Mouse (Mus musculus) intestine, embryonic 15.5 days (tissue): Measurements from ENCODE around the gene Ttl. TPM values are rescaled to one million over a fixed set of nuclear protein-coding genes. Genes with fewer than 3 reads are reported as not detected.

ENCODE experiments used
- ATAC-seq: fragments of 200-750 bp; cut with Nextera tagmentation; 2 replicates; pipeline ENCODE4 v1.8.0; 2017; ENCODE audit warnings: moderate TSS enrichment, moderate library complexity
- H3K27ac ChIP-seq: fragments of 300-500 bp; sonication (generic); 2 replicates; pipeline ENCODE4 v1.5.1; 2015; ENCODE audit warnings: mild to moderate bottlenecking, inconsistent platforms
- H3K27me3 ChIP-seq: fragments of 300-500 bp; sonication (generic); replicated peaks from 2 replicates; pipeline ENCODE4 v1.6.1; 2015; ENCODE audit warnings: inconsistent platforms
- H3K36me3 ChIP-seq: fragments of 300-500 bp; sonication (generic); 2 replicates; pipeline ENCODE4 v1.6.1; 2015; ENCODE audit warnings: inconsistent platforms
- H3K4me1 ChIP-seq: fragments of 300-500 bp; sonication (generic); replicated peaks from 2 replicates; pipeline ENCODE4 v1.6.1; 2015; ENCODE audit warnings: inconsistent platforms
- H3K4me2 ChIP-seq: fragments of 300-500 bp; sonication (generic); replicated peaks from 2 replicates; pipeline ENCODE4 v1.6.1; 2015; ENCODE audit warnings: mild to moderate bottlenecking, inconsistent platforms
- H3K4me3 ChIP-seq: fragments of 300-500 bp; sonication (generic); replicated peaks from 2 replicates; pipeline ENCODE4 v1.5.1; 2015; ENCODE audit warnings: inconsistent platforms
- H3K9ac ChIP-seq: fragments of 300-500 bp; sonication (generic); 2 replicates; pipeline ENCODE4 v1.6.1; 2015; ENCODE audit warnings: inconsistent platforms
- H3K9me3 ChIP-seq: fragments of 300-500 bp; sonication (generic); 2 replicates; pipeline ENCODE4 v1.6.1; 2016; ENCODE audit warnings: inconsistent platforms
- WGBS: fragments of 180-500 bp; shearing (Covaris S2); methylation state at CpG from one replicate; pipeline ENCODE4 v1.1.7; 2015; 5-methylcytosine and 5-hydroxymethylcytosine counted together
- polyA plus RNA-seq: library from polyadenylated mRNA; unstranded; fragments of >200 nt; fragmentation: Nextera tagmentation; extraction: Ambion mirVana; gene quantifications from 2 replicates; pipeline ENCODE4 v1.2.1, GENCODE M21; 2015

The Ttl gene
- polyA plus RNA-seq: 10.6 TPM in 2 replicates

GRCm38 (mm10) chr2:129065437-129066282 is at the start of gene Ttl:
Gene Ttl, plus strand, starts transcription at chr2:129065942.
- Histone ChIP-seq H3K9ac (peak within 1 kb of the TSS; percentile 70), H3K4me2 (peak within 1 kb of the TSS; percentile 87), H3K27ac (peak within 1 kb of the TSS; percentile 74), H3K27me3 (no peaks in the 10 kb centered on the region), H3K9me3 (no peaks in the 10 kb centered on the region), H3K4me1 (0 out of 2 replicates have a peak, but pooled peaks cover 8% of the 10 kb centered on the region), H3K4me3 (peak within 1 kb of the TSS; percentile 90), H3K36me3 (no peaks in the 10 kb centered on the region)
- ATAC-seq: peak; percentile 97
- WGBS: 1% methylated on average over 61 of the region's 62 CpGs

DNA sequence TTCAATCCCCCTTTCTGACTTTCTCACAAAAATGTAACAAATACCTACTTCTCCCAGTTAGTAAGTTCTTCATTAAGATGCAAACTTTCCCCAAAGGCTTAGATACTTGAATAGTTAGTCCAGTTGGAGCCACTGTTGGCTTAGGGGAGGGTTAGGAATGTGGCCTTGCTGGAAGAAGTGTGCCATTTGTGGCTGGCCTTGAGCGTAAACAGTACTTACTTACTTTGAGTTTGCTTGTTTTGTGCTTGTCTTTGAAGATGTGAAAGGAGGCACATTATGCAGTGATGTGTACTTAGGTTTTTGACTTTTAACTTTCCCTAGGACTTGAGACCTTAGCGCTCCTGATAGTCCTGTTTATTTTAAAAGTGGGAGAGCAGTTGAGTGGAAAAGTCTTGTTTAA is 45.6 kb upstream of the Ttl start:
- no peaks in the 10 kb centered on the region for H3K27me3 ChIP-seq
- H3K9me3 ChIP-seq: no peaks in the 10 kb centered on the region
- no peak for ATAC-seq
- H3K9ac ChIP-seq: no peak overlapping the region
- no peak overlapping the region for H3K4me3 ChIP-seq
- H3K4me2 ChIP-seq: no peak overlapping the region
- H3K4me1 ChIP-seq: no peaks in the 10 kb centered on the region
- no peak overlapping the region for H3K27ac ChIP-seq
- H3K36me3 ChIP-seq: no peaks in the 10 kb centered on the region
- 47% methylated on average over 2 of the region's 2 CpGs for WGBS

DNA sequence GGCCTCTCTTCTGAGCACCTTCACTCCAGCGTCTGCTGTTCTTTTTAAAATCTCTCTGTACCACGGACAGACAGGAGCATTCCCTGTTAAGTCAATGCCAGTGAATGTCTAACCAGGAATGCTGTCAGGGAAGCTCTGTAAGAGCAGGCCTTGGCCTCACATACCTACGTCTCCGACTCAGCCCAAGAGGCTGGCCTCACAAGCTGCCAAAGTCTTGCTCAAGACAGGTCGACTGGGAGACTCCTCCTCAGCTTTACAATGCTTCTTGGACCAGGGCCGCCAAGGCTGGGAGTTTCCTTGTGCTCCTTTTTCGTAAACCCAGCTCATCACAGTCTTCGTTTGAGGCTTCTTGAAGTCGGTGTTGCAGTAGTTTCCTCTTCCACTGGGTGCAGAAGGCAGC is 40.9 kb upstream of the Ttl start:
- H3K4me2 ChIP-seq: no peak overlapping the region
- no peak overlapping the region for H3K9ac ChIP-seq
- H3K27ac ChIP-seq: no peak overlapping the region
- WGBS: 70% methylated on average over 9 of the region's 9 CpGs
- H3K36me3 ChIP-seq: no peaks in the 10 kb centered on the region
- H3K9me3 ChIP-seq: no peaks in the 10 kb centered on the region
- H3K27me3 ChIP-seq: no peaks in the 10 kb centered on the region
- no peaks in the 10 kb centered on the region for H3K4me1 ChIP-seq
- no peak overlapping the region for H3K4me3 ChIP-seq
- no peak for ATAC-seq

DNA sequence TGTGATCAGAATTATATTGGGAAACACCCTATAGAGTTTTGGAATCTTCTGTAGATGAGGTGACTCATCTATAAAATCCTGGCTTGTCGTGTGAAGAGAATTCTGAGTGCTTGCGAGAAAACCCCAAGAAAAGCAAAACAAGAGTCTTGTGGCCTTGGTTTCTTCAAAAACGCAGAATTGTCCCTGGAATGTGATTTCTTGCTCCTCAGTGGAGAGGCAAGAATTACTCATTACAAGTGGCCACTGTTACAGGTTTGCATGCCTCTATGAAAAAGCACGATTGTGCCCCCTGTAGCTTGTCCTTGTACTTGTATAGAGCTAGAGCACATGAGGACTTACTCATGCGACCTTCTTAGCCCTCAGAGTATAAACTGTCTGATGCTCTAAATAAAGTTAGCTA is 30.4 kb upstream of the Ttl start:
- peaks cover 24% of the 10 kb centered on the region for H3K27me3 ChIP-seq
- no peak overlapping the region for H3K27ac ChIP-seq
- H3K36me3 ChIP-seq: no peaks in the 10 kb centered on the region
- ATAC-seq: no peak
- no peak overlapping the region for H3K9ac ChIP-seq
- H3K9me3 ChIP-seq: no peaks in the 10 kb centered on the region
- peaks cover 8% of the 10 kb centered on the region for H3K4me1 ChIP-seq
- H3K4me3 ChIP-seq: no peak overlapping the region
- H3K4me2 ChIP-seq: no peak overlapping the region
- WGBS: 71% methylated on average over 5 of the region's 5 CpGs

DNA sequence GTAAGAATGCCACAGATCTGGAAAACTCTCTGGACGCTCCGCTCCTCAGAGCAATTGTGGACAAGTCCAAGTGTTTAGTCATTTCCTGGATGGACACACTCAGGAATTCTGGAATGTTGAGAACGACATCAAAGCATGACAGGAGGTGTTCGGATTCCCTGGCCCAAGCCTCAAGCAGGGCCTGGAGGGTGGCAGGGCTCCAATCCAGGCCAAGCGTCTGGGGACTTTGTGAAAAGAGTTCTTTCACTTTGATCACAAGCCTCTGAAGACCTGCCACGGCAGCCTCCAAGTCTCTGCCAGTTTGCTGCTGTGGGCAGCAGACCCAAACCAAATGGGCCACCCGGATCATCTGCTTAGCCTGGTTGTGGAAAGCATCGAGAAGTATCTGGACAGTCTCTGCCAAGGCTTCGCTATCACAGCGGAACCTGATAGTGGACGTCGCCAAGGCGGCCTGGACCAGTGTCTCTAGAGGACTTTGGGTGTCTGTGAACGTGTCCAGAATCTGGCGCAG is 27.3 kb upstream of the Ttl start:
- 28% methylated on average over 15 of the region's 15 CpGs for WGBS
- H3K4me1 ChIP-seq: peaks cover 8% of the 10 kb centered on the region
- no peak for ATAC-seq
- peak overlapping the region; percentile 45 for H3K4me3 ChIP-seq
- H3K9me3 ChIP-seq: no peaks in the 10 kb centered on the region
- H3K27ac ChIP-seq: no peak overlapping the region
- no peaks in the 10 kb centered on the region for H3K36me3 ChIP-seq
- peaks cover 28% of the 10 kb centered on the region for H3K27me3 ChIP-seq
- H3K4me2 ChIP-seq: peak overlapping the region; percentile 95
- 0 out of 2 replicates have a peak overlapping the region, but pooled peaks have one; percentile 41 for H3K9ac ChIP-seq

DNA sequence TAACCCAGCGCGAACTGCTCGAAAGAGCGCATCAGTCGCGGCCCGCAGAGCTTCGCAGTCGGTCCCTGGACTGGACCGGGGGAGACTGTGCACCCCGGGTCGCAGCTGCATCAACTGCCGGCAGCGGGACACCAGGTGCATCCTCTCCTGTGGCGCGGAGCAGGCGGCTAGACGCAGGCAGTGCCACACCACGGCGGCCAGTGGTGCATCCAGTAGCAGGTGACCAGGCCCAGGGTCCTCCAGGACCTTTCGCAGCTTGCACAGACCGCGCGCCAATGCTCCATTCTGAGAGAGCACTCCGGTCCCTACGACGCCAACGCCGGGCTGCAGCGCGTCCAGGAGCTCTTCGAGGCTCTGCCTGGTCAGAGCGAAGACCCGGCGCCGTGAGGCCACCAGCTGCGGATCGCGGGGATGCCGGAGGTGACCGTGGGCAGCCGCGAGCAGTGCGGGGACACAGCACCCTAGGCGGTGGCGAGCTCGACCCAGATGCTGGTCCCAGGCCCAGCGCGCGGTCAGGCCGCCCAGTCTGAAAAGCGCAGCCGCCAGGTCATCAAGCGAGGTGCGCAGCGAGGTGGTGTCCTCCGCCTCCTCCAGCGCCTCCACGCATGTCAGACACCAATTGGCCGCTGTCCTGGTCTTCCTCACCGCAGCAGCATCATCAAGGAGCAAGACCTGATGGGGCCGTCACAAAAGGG is 26.7 kb upstream of the Ttl start:
- 1% methylated on average over 62 of the region's 62 CpGs for WGBS
- peak overlapping the region; percentile 95 for H3K4me2 ChIP-seq
- H3K27me3 ChIP-seq: peaks cover 28% of the 10 kb centered on the region
- no peaks in the 10 kb centered on the region for H3K36me3 ChIP-seq
- ATAC-seq: 0 out of 2 replicates have a peak, but pooled peaks have one; percentile 41
- H3K4me1 ChIP-seq: peaks cover 8% of the 10 kb centered on the region
- peak overlapping the region; percentile 45 for H3K4me3 ChIP-seq
- no peak overlapping the region for H3K27ac ChIP-seq
- H3K9ac ChIP-seq: peak overlapping the region; percentile 41
- no peaks in the 10 kb centered on the region for H3K9me3 ChIP-seq

- no peak overlapping the region for H3K27ac ChIP-seq
- no peaks in the 10 kb centered on the region for H3K36me3 ChIP-seq
- ATAC-seq: no peak
- no peaks in the 10 kb centered on the region for H3K9me3 ChIP-seq
- 30% methylated on average over 6 of the region's 6 CpGs for WGBS
- H3K4me1 ChIP-seq: peaks cover 8% of the 10 kb centered on the region
- H3K4me2 ChIP-seq: no peak overlapping the region
- no peak overlapping the region for H3K4me3 ChIP-seq
- no peak overlapping the region for H3K9ac ChIP-seq
- H3K27me3 ChIP-seq: peaks cover 28% of the 10 kb centered on the region
Observed at GRCm38 (mm10) chr2:129040567-129040966, 25.2 kb upstream of the Ttl start.

DNA sequence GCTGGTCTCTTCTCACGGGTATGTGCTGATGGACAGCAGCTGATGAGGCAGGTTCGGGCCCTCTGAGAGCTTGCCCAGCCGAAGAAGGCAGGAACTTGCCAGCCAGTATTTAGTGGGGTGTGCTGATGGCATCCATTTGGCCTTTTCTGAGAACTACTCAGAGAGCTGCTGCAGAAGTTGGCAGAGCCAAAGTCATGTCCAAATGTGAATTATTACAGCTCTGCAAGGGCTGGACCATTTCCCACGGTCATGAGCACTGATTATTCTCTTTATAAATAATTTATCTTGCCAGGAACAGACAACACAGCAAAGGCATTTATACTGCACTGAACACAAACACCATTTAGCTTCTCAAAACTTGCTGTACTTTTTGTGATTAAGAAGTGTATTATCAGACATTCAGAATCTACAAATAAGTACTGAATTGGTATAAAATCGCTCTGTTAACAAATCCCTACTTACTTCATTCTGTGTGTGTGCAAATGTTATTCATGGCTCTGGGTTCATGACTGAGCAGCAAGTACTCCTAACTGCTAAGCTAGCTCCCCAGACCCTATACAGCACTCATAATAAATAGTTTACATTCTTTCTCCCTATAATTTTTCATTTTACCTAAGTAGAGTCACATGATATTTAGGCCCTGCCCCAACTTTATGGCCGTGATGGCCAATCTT is 19.4 kb upstream of the Ttl start:
- 48% methylated on average over 6 of the region's 6 CpGs for WGBS
- Histone ChIP-seq H3K9ac (no peak overlapping the region), H3K9me3 (no peaks in the 10 kb centered on the region), H3K4me3 (no peak overlapping the region), H3K4me1 (no peaks in the 10 kb centered on the region), H3K36me3 (no peaks in the 10 kb centered on the region), H3K4me2 (no peak overlapping the region), H3K27me3 (no peaks in the 10 kb centered on the region), H3K27ac (no peak overlapping the region)
- no peak for ATAC-seq

DNA sequence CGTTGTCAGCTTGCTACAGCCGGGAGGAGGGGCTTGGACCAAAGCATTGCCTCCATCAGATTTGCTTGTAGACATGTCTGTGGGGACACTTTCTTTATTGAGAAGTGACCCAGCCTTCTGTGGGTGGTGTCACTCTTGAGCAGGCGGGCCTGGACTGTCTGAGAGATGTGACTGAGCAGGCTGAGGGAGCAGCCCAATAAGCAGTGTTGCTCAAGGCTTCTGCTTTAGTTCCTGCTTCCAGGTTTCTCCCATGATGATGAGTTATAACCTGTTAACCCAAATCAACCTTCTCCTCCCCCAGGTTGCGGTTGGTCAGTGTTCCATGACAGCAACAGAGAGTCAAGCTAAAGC is 18.9 kb upstream of the Ttl start:
- ATAC-seq: no peak
- Histone ChIP-seq H3K4me1 (no peaks in the 10 kb centered on the region), H3K4me3 (no peak overlapping the region), H3K4me2 (no peak overlapping the region), H3K9ac (no peak overlapping the region), H3K36me3 (no peaks in the 10 kb centered on the region), H3K27ac (no peak overlapping the region), H3K27me3 (no peaks in the 10 kb centered on the region), H3K9me3 (no peaks in the 10 kb centered on the region)
- 71% methylated on average over 4 of the region's 4 CpGs for whole genome bisulfite sequencing

DNA sequence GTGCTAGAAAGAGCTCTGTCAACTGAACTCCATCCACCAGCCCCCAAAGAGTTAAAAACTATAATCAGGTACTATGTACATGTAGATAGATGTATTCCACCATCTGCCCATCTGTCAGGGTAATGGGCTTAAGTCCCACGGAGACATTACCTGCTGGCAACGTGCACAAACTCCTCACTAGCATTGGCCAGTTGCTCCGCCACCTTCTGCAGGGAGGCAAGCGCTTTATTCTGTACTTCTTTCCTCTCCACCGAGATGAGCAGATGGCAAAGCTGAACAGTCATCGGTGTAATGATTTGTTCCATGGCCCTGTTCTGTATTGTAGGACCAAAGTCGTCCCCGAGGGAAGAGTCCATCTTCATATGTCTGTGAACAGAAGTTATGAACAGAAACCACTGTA is 17.9 kb upstream of the Ttl start, which contains the start of gene Vinac1:
TSS of gene Vinac1 (minus strand) at position 362 of the 400 bp plus-strand sequence.
- Histone ChIP-seq H3K36me3 (no peaks in the 10 kb centered on the region), H3K4me2 (no peak within 1 kb of the TSS), H3K9ac (no peak within 1 kb of the TSS), H3K27ac (no peak within 1 kb of the TSS), H3K4me3 (no peak within 1 kb of the TSS), H3K27me3 (no peaks in the 10 kb centered on the region), H3K4me1 (no peaks in the 10 kb centered on the region), H3K9me3 (no peaks in the 10 kb centered on the region)
- WGBS: 81% methylated on average over 8 of the region's 8 CpGs
- no peak for ATAC-seq

DNA sequence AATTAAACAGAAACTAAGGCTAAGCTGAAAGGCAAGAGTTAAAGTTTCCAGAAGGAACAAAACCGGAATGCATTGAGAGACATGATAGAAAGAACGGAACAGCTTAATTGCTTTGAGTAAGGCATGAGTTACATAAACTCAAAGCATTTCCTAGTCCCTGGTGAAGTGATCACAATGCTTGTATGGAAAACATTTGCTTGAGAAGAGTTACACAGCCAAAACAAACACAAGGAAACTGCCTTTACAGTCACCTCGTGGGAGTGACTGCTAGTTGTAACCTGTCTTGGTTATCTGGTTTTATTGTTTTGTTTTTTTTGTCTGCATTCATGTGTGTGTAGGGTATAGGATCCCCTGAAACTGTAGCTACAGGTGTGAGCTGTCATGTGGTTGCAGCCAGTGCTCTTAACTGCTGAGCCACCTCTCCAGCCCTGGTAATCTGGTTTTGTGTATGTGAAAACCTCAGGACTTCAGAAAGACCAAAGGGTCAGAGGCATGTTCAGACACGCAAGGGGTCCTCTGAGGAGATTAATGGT is 13.2 kb upstream of the Ttl start:
- 55% methylated on average over 4 of the region's 4 CpGs for WGBS

DNA sequence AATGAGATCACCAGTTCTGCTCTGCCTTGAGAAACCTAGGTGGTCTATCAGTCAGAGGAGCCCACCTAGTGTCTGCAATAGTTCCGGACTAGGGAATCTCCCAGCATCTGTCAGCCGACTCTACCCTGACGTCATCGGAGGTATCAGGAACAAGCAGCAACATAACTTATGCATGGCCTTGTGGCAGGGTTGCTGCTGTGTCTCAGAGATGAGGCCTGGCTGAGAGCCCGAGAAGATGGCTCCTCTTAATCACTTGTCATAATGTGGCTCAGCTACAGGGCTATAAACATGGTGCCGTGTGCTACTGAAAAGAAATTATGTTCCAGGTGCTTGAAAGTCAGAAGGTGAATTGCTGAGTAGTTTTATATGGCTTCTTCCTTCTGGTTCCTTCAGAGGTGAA is 10.0 kb upstream of the Ttl start:
- Histone ChIP-seq H3K36me3 (no peaks in the 10 kb centered on the region), H3K4me1 (no peaks in the 10 kb centered on the region), H3K27ac (no peak overlapping the region), H3K4me3 (no peak overlapping the region), H3K4me2 (no peak overlapping the region), H3K9me3 (no peaks in the 10 kb centered on the region; the same call in 1 of the 2 replicates), H3K9ac (no peak overlapping the region), H3K27me3 (no peaks in the 10 kb centered on the region)
- 80% methylated on average over 6 of the region's 6 CpGs for WGBS
- no peak for ATAC-seq

More for the DNA sequence above, 13.2 kb upstream of the Ttl start:
- no peaks in the 10 kb centered on the region for H3K4me1 ChIP-seq
- no peaks in the 10 kb centered on the region for H3K27me3 ChIP-seq
- H3K4me3 ChIP-seq: no peak overlapping the region
- no peaks in the 10 kb centered on the region for H3K9me3 ChIP-seq
- H3K27ac ChIP-seq: no peak overlapping the region
- no peak for ATAC-seq
- H3K36me3 ChIP-seq: no peaks in the 10 kb centered on the region
- H3K4me2 ChIP-seq: no peak overlapping the region
- H3K9ac ChIP-seq: no peak overlapping the region
